Mouse (Mus musculus): ENCODE data around the gene Cfap54.

The Cfap54 gene

DNA sequence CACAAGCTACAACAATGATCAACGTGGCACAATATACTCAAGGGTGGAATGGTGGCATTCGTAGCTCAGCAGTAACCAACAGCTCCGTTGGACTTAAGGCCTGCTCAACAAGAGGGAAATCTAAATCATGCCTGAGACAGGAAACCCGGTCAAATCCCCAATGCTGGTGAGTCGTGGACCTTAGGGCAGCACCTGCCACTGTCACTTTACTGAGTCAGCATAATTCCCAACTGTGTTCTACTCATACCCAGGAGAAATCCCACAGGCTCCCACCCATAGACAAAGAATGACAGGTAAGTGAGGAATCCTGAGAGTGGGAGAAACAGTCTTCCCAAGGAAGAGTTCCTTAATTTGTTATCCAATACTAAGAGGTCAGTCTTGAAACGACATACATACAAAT lies 147.8 kb downstream of the Cfap54 start:
- no peak for DNase-seq

DNA sequence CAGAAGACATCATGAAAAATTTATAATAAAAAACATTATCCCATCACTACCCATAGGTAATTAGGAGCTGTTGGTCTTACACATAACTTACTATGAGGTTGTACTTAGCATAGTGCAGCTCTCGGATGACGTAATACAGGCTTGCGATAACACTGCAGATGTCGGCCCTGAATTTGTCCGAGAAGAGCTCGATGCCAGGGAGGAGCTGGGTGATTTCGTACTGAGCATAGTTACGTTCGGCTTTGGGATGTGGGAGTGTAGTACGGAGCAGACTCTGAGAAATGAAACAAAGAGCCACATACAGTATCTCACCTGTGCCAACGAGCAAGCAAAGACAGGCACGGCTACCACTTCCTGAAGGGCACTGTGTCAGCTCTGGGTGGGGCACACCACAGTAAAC lies 149.0 kb downstream of the Cfap54 start:
- no peak for DNase-seq

DNA sequence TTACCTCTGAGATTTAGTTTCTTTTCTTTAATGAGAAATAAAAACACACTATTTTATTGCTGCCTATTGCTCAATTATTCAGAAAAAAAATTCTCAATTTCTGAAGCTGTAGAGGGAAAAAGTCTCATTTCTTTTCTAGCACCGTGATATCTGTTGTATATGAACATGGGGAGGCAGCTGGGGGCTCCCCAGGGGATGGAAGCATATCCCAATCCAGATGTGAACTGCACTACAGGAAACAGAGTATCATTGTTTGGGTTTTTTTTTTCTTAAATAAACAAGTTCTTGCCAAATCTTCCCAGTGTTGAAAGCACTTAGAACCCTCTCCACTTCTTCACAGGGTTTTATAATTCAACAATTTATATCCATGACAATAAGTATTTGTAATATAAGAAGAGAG lies 151.4 kb downstream of the Cfap54 start:
- no peak for DNase-seq

DNA sequence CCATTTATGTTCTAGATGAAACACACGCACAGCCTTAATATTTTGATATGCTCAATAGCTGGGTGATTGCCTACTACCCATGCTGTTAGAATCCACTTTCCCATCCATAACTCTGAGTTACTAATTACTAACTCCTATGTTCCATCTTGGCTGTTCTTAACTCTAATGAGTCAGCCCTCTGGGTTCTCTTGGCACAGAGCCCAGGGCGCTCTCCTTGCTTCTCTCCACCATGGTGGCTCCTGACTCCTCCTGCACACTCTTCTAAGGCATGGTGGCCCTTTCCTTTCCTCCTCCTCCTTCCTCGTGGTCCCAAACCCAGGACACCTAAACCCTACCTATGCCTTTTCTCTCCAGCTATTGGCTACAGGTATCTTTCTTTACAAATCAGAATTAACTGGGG lies 153.2 kb downstream of the Cfap54 start:
- DNase-seq: no peak

DNA sequence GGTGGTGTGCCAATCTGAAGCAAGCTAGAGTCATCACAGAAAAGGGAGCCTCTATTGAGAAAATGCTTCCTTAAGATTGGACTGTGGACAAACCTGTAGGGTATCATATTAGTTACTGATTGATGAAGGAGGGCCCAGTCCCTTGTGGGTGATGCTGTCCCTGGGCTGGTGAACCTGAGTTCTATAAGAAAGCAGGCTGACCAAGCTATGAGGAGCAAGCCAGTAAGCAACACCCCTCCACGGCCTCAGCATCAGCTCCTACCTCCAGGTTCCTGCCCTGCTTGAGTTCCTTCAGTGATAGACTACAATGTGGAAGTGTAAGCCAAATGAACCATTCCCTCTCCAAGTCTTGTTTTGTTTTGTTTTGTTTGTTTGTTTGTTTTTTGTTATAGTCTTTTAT lies 162.9 kb downstream of the Cfap54 start:
- no peak for DNase-seq

DNA sequence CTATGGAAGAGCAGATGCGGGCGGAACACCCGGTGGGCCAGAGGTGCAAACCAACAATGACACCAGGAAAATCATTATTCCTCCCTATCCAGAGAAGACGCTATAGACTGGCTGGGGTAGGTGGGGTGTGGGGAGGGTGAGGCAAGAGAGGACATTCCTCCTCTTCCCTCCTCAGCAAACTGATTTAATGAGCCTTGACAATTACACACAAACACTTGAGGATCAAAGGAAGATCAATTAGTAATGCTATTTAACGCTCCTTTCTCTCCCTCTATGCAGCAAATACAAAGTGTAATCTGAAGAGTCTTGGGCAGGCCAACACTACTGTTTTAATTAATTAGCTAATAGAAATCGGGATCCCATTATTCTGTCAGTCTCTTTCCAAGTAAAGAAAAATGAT lies 174.2 kb downstream of the Cfap54 start:
- DNase-seq: no peak

DNA sequence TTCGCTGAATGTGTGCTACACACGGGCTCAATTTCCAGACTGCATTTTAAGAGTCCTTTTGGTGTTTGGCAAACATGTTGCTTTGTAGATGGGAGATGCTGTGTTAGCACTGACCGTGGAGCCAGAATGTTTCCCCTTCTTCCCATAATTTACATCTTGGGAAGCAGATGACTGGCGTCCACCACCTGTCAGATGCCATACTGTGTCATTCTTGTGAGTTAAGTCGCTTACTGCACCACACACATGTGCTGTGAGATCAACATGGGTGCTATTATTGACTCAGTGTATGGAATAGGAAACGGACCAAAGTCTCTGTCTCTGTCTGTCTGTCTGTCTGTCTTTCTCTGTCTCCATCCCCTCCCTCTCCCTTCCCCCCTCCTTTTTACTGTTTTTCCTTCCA lies 193.0 kb downstream of the Cfap54 start:
- DNase-seq: no peak

DNA sequence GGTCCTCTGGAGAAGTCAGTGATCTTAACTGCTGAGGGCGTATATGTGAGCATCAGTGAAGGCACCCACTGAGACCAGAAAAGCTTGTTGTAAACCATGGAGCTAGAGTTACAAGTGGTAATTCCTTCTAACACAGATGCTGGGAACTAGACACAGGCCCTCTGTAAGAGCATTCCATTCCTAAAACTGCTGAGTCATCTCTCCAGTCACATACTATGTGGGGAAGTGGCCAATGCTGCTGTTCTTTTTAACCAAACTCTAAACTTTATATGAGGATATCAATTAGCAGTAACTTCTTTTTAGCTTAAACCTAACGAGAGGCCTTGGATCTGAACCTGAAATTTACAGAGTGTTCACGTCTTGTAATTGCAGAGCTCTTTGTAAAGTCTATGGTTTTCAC lies 203.4 kb downstream of the Cfap54 start:
- no peak for DNase-seq

DNA sequence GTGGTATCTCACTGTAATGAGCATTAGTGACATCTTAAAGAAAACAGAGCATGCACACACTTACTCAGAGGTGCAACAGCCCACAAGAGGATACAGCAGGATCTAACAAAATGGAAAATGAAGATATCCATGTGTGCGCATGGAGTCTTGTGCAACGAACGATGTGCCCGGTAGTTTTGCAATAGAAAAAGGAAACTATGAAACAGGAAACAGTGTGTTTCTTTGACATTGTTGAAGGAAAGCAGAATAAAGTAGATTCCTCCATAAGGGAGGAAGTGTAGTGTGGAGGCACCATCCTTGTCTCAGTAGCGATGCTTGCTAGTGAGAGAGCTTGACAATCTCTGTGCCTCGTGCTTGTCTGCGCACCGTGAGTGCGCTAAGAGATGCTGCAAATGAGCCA lies 240.4 kb downstream of the Cfap54 start:
- no peak for DNase-seq

DNA sequence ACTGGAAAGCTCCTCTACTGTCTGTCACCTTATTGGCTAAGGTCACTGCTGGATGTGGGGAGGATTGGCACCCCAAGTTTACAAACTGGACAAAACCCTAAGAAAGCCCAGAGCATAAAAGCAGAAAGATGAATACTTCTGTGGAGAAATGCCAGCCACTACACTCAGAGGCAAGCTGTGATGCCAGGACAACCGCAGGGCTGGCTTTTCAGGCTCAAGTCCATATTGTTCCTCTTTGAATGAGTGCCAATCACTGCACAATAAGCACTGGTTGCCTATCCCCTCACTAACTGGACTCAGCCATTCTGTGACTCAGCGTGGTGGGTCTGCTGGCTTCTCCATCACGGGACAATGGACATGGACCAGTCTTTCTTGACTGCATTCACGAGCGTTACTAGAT lies 243.8 kb downstream of the Cfap54 start:
- no peak for DNase-seq

DNA sequence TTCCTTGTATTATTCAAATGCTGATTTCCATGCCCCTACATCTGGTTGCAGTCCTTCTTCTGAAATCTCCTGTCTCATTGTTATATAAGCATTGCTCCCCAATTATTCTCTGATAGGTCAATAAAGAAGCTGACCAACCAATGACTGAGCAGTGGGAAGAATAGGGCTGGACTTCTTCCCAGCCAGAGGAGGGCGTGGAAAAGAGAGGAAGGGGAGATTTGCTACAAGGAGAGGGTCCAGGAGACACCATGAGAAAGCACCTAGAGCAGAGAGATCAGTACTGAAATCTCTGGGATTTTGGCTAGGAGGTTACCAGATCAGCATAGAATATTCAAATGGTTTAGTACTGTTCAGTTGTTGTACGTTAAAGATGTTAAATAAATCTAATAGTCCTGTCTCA lies 244.4 kb downstream of the Cfap54 start:
- no peak for DNase-seq

DNA sequence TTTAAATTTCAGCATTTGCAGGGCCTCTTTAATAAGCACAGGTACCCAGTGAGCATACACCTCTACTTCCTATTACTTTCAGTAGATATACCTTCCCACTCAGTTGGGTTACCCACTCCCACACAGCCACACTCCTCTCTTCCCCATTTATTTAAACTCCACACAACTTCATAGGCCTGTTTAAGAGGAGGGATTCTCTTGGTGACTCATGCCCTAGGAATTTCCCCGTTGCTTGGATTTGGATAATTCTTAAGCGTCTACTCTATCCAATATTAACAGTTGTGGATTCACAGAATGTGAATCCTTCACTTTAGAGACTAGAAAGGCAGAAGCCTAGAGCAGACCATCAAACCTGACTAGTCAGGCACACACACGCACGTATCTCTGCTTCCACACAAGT lies 259.9 kb downstream of the Cfap54 start:
- no peak for DNase-seq

DNA sequence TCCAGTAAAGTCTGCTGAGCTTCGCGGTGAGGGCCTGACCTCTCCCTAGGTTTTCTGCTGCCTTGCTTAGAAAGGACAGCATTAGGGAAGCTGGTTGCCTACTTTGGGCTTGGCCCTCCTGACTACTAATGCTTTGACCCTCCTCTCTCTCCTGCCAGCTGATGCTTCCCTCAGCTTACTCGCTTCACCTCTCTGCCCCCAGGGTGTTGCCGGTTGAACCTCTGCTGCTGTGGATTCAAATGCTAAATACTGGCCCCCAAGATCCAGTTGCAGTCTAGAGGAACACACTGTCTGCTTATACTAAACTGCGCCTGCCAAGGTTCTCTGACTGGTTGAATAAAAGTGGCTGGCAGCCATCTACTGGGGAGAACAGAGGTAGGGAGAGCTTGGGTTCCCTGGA lies 263.2 kb downstream of the Cfap54 start:
- DNase-seq: no peak

DNA sequence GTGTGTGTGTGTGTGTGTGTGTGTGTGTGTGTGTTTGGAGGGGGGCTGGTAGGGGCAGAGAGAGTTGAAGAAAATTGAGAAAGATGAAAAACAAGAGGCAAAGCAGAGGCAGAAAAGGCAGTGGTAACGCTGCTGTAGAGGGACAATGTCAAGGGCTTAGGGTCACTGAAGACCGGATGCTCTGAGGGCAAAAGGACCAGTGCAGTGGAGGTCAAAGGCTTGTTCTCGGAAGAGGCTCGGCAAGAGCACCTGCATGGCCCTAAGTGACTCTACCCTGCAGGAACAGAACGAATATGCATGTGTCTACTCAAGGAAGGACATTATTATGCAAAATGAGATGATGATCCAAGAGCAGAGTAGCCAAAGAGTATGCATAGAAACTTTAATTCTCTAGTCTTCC lies 264.5 kb downstream of the Cfap54 start:
- DNase-seq: no peak

DNA sequence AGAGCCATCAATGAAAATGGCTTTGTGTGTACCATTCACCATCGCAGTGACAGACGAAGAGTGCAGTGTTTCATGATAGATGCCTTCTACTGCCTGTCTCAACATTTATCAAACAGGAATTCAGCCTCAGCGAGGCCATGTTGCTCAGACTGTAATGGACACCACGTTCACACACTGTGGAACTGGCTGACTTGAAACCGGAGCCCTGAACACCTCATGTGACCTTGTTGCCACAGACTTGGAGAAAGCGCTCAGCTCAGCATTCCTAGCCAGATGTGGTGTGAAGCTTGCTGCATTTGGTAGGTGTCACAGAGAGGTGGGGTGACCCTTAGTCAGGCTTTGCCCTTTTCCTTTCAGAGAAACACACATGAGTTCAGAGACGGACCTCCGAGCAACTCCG lies 270.5 kb downstream of the Cfap54 start:
- no peak for DNase-seq

DNA sequence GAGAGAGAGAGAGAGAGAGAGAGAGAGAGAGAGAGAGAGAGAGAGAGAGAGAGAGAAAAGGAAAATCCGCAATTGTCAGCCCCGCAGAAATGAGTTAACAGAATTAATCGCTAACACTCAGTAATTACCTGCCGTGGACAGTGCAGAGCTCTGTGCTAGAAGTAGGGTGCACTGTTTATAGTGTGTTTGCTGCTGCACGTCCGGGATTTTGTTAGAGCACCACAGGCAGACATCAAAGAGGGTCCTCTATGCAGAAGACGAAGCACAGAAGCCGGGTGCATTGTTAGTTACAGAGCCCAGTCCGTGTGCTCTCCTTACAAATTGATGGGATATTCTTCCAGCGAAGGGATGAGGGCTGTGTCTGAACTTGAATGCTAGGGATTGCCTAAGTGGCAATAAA lies 289.5 kb downstream of the Cfap54 start:
- DNase-seq: no peak

DNA sequence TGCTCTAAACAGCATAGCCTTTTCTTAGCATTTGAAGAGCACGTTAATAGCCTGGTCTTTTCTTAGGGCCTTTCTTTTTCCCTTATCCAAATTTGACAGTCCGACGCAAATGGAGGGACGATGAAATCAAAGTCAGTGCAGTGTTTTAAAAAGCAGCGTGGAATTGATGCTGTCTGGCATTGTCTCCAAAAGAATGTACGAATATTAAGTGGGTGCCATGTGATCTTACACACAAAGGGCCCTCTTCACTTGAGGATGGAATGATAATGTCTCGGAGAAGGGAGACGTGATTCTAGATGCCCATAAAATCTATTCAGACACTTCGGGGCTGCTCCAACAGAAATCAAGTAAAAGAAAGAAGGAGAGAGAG lies 289.9 kb downstream of the Cfap54 start:
- DNase-seq: no peak

DNA sequence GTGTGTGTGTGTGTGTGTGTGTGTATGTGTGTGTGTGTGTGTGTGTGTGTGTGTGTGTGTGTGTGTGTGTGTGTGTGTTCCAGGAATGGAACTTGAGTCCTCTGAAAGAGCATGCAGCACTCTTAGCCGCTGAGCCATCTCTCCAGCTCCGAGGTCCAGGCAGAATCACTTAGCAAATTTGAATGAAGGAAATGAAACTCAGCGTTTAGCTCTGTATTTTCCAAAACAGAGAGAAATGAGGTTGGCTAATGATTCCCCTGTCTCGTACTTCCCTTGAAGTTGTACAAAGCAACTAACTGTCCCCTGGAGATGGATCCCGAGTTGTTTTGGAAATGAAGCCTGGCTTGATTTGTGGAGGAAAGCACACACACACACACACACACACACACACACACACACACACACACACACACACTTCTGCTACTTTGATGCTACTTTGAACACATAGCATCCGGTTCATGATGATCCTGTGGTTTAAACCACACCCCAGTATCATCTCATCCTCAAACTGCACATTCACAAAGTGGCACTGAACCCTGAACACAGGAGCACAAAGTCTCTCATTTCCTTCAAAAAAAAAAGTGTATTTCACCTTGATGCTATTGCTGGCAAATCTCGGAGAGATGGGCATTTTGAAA lies 290.4 kb downstream of the Cfap54 start:
- no peak for DNase-seq

DNA sequence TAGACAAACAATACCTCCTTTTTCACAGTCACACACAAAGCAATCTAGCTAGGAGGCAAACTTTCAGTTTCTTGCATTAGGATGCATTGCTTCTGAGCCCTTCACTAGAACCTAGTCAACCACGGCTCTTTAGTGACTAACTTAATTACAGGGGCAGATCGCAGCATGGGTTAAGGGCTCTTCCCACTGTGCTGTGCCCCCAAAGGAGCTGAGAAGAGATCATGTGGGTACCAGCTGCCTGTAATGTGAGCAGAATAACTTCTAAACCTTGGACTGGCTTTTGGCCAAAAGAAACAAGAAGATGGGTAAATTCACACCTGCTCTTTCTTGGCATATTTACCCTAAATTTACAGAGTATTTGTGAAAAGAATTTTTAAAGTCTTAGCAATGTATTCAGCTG lies 291.2 kb downstream of the Cfap54 start:
- no peak for DNase-seq

DNA sequence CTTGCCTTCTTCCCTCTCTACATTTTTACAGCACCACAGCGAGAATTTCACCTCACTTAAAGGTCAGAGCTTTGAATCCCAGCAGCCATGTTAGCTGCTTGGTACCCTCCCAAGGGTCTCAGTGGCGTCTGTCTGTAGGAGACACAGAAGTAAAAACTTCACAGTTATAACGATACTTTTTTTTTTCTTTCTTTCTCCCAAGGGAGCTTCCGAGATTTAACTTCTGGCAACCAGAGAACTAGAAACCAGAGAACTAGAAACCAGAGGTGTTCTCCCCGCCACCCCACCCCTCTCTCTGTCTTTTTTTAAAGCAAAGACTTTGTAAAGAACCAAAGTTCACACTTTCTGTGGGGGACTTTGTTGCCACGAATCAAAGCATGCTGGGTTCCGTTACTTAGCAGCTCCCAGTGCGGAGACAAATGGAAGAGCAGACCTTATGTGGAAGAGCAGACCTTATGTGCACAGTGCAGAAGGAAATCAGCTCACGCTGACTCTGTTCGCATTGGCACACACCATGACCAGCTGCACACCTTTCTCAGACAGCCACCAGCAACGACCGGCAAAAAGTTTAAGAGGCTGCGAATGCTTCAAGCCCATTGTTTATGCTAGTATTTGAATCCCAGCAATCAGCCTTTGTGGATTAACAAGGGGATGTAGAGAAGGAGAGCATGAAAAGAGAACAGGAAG lies 292.9 kb downstream of the Cfap54 start:
- no peak for DNase-seq

DNA sequence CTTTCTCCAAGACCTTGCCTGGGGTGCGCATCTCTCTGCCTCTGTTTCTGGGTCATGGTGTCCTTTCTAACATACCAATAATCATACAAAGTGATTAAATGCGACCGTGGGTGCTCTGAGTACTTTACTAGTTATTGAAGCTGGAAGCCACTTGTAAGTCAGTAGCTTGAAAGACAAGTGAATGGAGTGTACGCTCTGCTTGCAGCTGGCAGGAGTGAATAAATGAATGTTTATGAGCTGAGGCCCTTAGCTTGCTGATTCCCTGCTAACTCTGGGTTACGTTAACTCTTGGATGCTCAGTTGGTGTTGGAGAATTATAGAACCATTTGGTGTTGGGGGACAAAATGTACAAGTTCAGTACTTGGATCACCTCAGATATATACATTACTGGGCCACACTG lies 298.7 kb downstream of the Cfap54 start:
- no peak for DNase-seq

DNA sequence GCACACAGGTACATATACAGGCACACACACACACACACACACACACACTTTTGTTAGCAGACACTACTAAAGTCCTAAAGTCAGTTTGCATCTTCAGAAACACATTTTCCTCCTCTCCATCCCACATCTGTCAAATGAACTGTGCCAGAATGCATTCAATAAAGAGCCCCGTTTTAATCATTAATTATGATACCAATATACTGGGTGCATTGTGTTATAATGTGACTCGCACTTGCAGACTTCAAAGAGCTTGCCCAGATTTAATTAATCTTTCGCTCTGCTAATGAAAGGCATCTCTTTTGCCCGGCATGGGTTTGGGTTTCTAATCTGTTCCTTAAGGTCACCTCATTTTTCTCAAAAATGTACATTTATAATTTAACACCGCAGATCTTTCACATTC lies 327.1 kb downstream of the Cfap54 start:
- no peak for DNase-seq

DNA sequence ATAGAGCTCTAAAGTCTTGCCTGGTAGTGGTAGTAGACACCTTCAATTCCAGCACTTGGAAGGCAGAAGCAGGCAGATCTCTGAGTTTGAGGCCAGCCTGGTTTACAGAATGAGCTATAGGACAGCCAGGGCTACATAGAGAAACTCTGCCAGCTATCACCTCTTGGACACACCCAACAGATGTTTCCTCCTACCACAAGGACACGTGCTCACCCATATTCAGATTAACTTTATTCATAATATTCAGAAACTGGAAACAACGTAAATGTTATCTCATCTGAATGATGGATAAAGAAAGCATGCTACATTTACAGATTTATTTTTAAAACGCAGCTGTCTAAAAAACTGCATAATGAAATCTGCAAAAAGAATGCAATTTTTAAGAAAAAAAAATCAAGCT lies 351.1 kb downstream of the Cfap54 start:
- DNase-seq: no peak

DNA sequence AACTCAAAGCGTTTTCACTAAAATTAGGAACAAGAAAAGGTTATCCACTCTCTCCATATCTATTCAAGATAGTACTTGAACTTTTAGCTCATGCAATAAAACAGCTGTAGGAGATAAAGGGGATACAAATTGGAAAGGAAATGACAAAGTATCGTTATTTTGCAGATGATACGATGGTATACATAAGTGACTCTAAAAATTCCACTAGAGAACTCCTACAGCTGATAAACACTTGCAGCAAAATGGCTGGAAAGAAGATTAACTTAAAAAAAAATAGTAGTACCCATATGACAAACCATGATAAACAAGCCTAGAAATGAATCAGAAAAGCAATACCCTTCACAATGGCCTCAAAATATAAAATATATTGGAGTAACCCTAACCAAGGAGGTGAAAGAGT lies 352.7 kb downstream of the Cfap54 start:
- no peak for DNase-seq

All from kidney, adult 18-20 months (tissue).